Mouse (Mus musculus) right cerebral cortex, postnatal 4 days (tissue): Measurements from ENCODE around the gene Eef2.
"Not testable (repeated sequence)": the region's sequence is repeated elsewhere in the genome, so short reads cannot be mapped to it uniquely, and the experiment has no call there.

Source experiments
- DNase-seq: peaks from one replicate; pipeline ENCODE4 v3.0.0-alpha.2; 2022

Eef2 gene

GRCm38 (mm10) chr10:81202978-81203720, 26.7 kb downstream of the Eef2 start:
- no peak for DNase-seq

- no peak for DNase-seq
Observed at GRCm38 (mm10) chr10:81204137-81204536, 27.7 kb downstream of the Eef2 start.

- DNase-seq: no peak
Observed at GRCm38 (mm10) chr10:81210154-81210553, 33.7 kb downstream of the Eef2 start.

- DNase-seq: no peak
Observed at GRCm38 (mm10) chr10:81216260-81216659, 39.8 kb downstream of the Eef2 start.

GRCm38 (mm10) chr10:81216810-81217209, 40.4 kb downstream of the Eef2 start:
- DNase-seq: no peak

GRCm38 (mm10) chr10:81217267-81217666, 40.8 kb downstream of the Eef2 start:
- not testable (repeated sequence) for DNase-seq

GRCm38 (mm10) chr10:81217964-81218363, 41.5 kb downstream of the Eef2 start:
- peak; percentile 66 for DNase-seq

GRCm38 (mm10) chr10:81221402-81222015, 45.1 kb downstream of the Eef2 start:
- DNase-seq: no peak

- DNase-seq: not testable (repeated sequence)
Observed at GRCm38 (mm10) chr10:81223731-81224130, 47.3 kb downstream of the Eef2 start.

GRCm38 (mm10) chr10:81229735-81230437, 53.5 kb downstream of the Eef2 start:
- no peak for DNase-seq

GRCm38 (mm10) chr10:81230438-81231332, 54.3 kb downstream of the Eef2 start, which contains the start of gene Atcay:
Gene Atcay, minus strand, starts transcription at chr10:81230833.
- peak; percentile 79 for DNase-seq

- no peak for DNase-seq
Observed at GRCm38 (mm10) chr10:81231436-81231835, 55.0 kb downstream of the Eef2 start.
